Mouse (Mus musculus) ES-Bruce4 (cell line): Measurements from ENCODE around the gene Adam10.

Experiments
- CTCF ChIP-seq: IDR thresholded peaks from one replicate; pipeline ENCODE4 v1.8.1; 2011; ENCODE audit warnings: low read depth, low read length
- EP300 ChIP-seq: IDR thresholded peaks from 2 replicates; pipeline ENCODE4 v1.6.1; 2011; ENCODE audit warnings: low read depth, low read length; ENCODE audit not compliant: insufficient read depth

- TF ChIP-seq CTCF: no peak
- no peak for TF ChIP-seq EP300
Measured at GRCm38 (mm10) chr9:70671278-70671677, 7.5 kb upstream of the Adam10 start.
